9 mouse cellular contexts compared by ENCODE assay signal in the genomic region with DNA sequence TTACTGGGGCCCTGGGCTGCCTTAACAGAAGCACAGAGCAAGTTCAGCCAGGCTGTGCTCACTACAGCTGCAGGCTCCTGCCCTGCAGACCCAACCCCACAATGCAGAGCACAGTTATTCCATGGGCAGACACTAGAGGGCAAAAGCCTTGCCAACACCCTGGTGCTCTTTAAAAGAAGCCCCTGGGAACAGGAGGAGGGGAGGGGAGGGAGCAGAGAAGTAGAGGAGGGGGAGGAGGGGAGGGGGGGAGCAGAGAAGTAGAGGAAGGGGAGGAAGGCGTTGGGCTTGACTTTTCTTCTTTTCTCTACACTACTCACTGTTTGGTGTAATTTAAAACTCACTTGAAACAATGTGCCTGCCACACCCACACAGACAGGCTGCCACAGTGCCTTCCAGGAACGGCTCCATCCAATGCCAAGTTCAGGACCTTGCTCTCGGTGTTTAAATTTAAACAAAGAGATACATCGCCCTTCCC.
DNase-seq lines count a peak whose midpoint lies in the region; ATAC-seq and TF ChIP-seq lines count a peak whose summit lies in the region.
"Had no signal": no experiment of that assay in that cellular context is flagged by ENCODE, and none has a peak within 500 bp of the region (broad histone marks: within the 10 kb centered on the region; RNA-seq: fewer than 3 reads in every experiment).

No protein-coding gene starts in this region.

- TF ChIP-seq CTCF in cerebellum, adult 2 months (IDR thresholded peaks at IDR 0.05; ENCODE audit: borderline replicate concordance, insufficient read depth, low read depth, low read length), result peak; percentile 8; the same call in 1 of the 2 replicates

- H3K36me3 ChIP-seq in midbrain, embryonic 11.5 days (ENCODE audit: control insufficient read depth, insufficient read depth, low read length), result no peaks in the 10 kb centered on the region
- H3K36me3 ChIP-seq in midbrain, embryonic 13.5 days, result no peaks in the 10 kb centered on the region
- H3K36me3 ChIP-seq in splenic B cell, adult 2 months (ENCODE audit: control insufficient read depth, insufficient read depth, low read length, poor library complexity, severe bottlenecking), result no peaks in the 10 kb centered on the region; the same call in 1 of the 2 replicates
- H3K36me3 ChIP-seq: liver, embryonic 15.5 days had no signal

- ATAC-seq in midbrain, embryonic 11.5 days (ENCODE audit: low FRiP score), result peak; percentile 61
- no peak for ATAC-seq in midbrain, embryonic 13.5 days

- H3K4me1 ChIP-seq in cerebellum, adult 2 months (ENCODE audit: control insufficient read depth, insufficient read depth, low read length), result peaks cover 62% of the 10 kb centered on the region
- peaks cover 23% of the 10 kb centered on the region for H3K4me1 ChIP-seq in midbrain, embryonic 11.5 days (ENCODE audit: control insufficient read depth, insufficient read depth, low read length)
- peaks cover 38% of the 10 kb centered on the region for H3K4me1 ChIP-seq in midbrain, embryonic 13.5 days (replicated peaks)

- no peak for TF ChIP-seq POLR2A in cerebellum, adult 2 months (IDR thresholded peaks at IDR 0.05; ENCODE audit: borderline replicate concordance, insufficient read depth, low read length)

- no peaks in the 10 kb centered on the region for H3K27me3 ChIP-seq in cerebellum, adult 2 months (ENCODE audit: control insufficient read depth, insufficient read depth, low read length)
- H3K27me3 ChIP-seq in midbrain, embryonic 11.5 days (ENCODE audit: control insufficient read depth, insufficient read depth, low read length), result no peaks in the 10 kb centered on the region
- no peaks in the 10 kb centered on the region for H3K27me3 ChIP-seq in midbrain, embryonic 13.5 days
- no peaks in the 10 kb centered on the region for H3K27me3 ChIP-seq in splenic B cell, adult 2 months (ENCODE audit: control insufficient read depth, insufficient read depth, low read length, poor library complexity, severe bottlenecking)
- H3K27me3 ChIP-seq: liver, embryonic 15.5 days had no signal

- no peaks in the 10 kb centered on the region for H3K9me3 ChIP-seq in midbrain, embryonic 11.5 days (ENCODE audit: control insufficient read depth, low read length)
- no peaks in the 10 kb centered on the region for H3K9me3 ChIP-seq in midbrain, embryonic 13.5 days
- H3K9me3 ChIP-seq: liver, embryonic 15.5 days had no signal

- H3K27ac ChIP-seq in cerebellum, adult 2 months (ENCODE audit: insufficient read depth, low read length), result no peak overlapping the region
- H3K27ac ChIP-seq in midbrain, embryonic 11.5 days (ENCODE audit: low read depth, low read length), result no peak overlapping the region
- no peak overlapping the region for H3K27ac ChIP-seq in midbrain, embryonic 13.5 days
- H3K27ac ChIP-seq: liver, embryonic 15.5 days had no signal

- no peak overlapping the region for H3K4me3 ChIP-seq in cerebellum, adult 2 months (replicated peaks; ENCODE audit: insufficient read depth, low read depth, low read length)
- no peak overlapping the region for H3K4me3 ChIP-seq in midbrain, embryonic 11.5 days (ENCODE audit: low read depth, low read length)
- no peak overlapping the region for H3K4me3 ChIP-seq in midbrain, embryonic 13.5 days (replicated peaks)
- H3K4me3 ChIP-seq: liver, embryonic 15.5 days had no signal

- WGBS in cerebellum, adult 2 months, result 15% methylated on average over 4 of the region's 4 CpGs
- 21% methylated on average over 3 of the region's 4 CpGs for WGBS in midbrain, embryonic 11.5 days
- WGBS in midbrain, embryonic 13.5 days, result 14% methylated on average over 4 of the region's 4 CpGs

- H3K4me2 ChIP-seq in midbrain, embryonic 11.5 days, result no peak overlapping the region
- no peak overlapping the region for H3K4me2 ChIP-seq in midbrain, embryonic 13.5 days (replicated peaks)
- H3K4me2 ChIP-seq: liver, embryonic 15.5 days had no signal

- no peak for DNase-seq in cerebellum, adult 2 months
- DNase-seq in cerebellum, adult 11 months, result no peak
- DNase-seq in midbrain, embryonic 11.5 days (ENCODE audit: low spot score, missing footprints), result peak; percentile 94
- DNase-seq in induced T-regulatory cell, adult 2 months (ENCODE audit: low read depth), result peak; percentile 67
- DNase-seq in splenic B cell, adult 2 months (ENCODE audit: low read depth, low spot score), result peak; percentile 52
- no peak for DNase-seq in urinary bladder, postnatal 14 days (ENCODE audit: low spot score)
- no peak for DNase-seq in right cerebral cortex, postnatal 36 days (ENCODE audit: low spot score in 2 of 2)

- H3K9ac ChIP-seq in midbrain, embryonic 11.5 days (ENCODE audit: low read length), result no peak overlapping the region
- H3K9ac ChIP-seq in midbrain, embryonic 13.5 days (replicated peaks), result no peak overlapping the region
- H3K9ac ChIP-seq: liver, embryonic 15.5 days had no signal

Comparison
In these comparisons a context has a peak if more than half of its experiments do, and no peak if none do; other contexts are left out.
1. DNase-seq: peak in midbrain, embryonic 11.5 days (single experiment), induced T-regulatory cell, adult 2 months (single experiment) and splenic B cell, adult 2 months (single experiment); none in cerebellum, adult 2 months (0 of 2), cerebellum, adult 11 months (single experiment), urinary bladder, postnatal 14 days (single experiment) and right cerebral cortex, postnatal 36 days (0 of 2).